Mouse (Mus musculus) right cerebral cortex, postnatal 25 days (tissue): ENCODE data around the gene Mrpl52.
A peak's percentile ranks its signal among the peaks of the same experiment; 100 is the strongest.

Experiments used
- DNase-seq: peaks from one replicate; pipeline ENCODE4 v3.0.0; 2022

Gene Mrpl52

GRCm38 (mm10) chr14:54426689-54427398 is at the start of gene Mrpl52:
Gene Mrpl52 (plus strand): TSS chr14:54426909.
- DNase-seq: peak; percentile 92

GRCm38 (mm10) chr14:54377166-54377565 is 49.5 kb upstream of the Mrpl52 start:
- DNase-seq: no peak

GRCm38 (mm10) chr14:54379571-54379970 is 47.1 kb upstream of the Mrpl52 start:
- DNase-seq: no peak

GRCm38 (mm10) chr14:54380616-54381015 is 46.1 kb upstream of the Mrpl52 start:
- DNase-seq: no peak

GRCm38 (mm10) chr14:54381816-54382215 is 44.9 kb upstream of the Mrpl52 start:
- no peak for DNase-seq

GRCm38 (mm10) chr14:54382641-54383040 is 44.1 kb upstream of the Mrpl52 start:
- no peak for DNase-seq

GRCm38 (mm10) chr14:54383355-54383771 is 43.3 kb upstream of the Mrpl52 start:
- no peak for DNase-seq

GRCm38 (mm10) chr14:54384396-54384795 is 42.3 kb upstream of the Mrpl52 start:
- DNase-seq: no peak

- no peak for DNase-seq
Measured at GRCm38 (mm10) chr14:54385968-54386618, 40.6 kb upstream of the Mrpl52 start.

- no peak for DNase-seq
Measured at GRCm38 (mm10) chr14:54387546-54387945, 39.2 kb upstream of the Mrpl52 start.

GRCm38 (mm10) chr14:54390843-54391242 is 35.9 kb upstream of the Mrpl52 start:
- DNase-seq: no peak

GRCm38 (mm10) chr14:54393794-54394193 is 32.9 kb upstream of the Mrpl52 start:
- DNase-seq: no peak

GRCm38 (mm10) chr14:54394309-54394708 is 32.4 kb upstream of the Mrpl52 start:
- no peak for DNase-seq

GRCm38 (mm10) chr14:54396685-54397084 is 30.0 kb upstream of the Mrpl52 start:
- DNase-seq: no peak

GRCm38 (mm10) chr14:54397872-54398527 is 28.7 kb upstream of the Mrpl52 start:
- DNase-seq: no peak

- DNase-seq: no peak
Measured at GRCm38 (mm10) chr14:54398528-54398916, 28.2 kb upstream of the Mrpl52 start.

- no peak for DNase-seq
Measured at GRCm38 (mm10) chr14:54398921-54399382, 27.8 kb upstream of the Mrpl52 start.

GRCm38 (mm10) chr14:54401723-54402122 is 25.0 kb upstream of the Mrpl52 start:
- no peak for DNase-seq

GRCm38 (mm10) chr14:54408336-54409056 is 18.2 kb upstream of the Mrpl52 start:
- no peak for DNase-seq

GRCm38 (mm10) chr14:54409057-54409645 is 17.6 kb upstream of the Mrpl52 start:
- no peak for DNase-seq

GRCm38 (mm10) chr14:54409980-54410810 is 16.5 kb upstream of the Mrpl52 start:
- no peak for DNase-seq
